In genomic region chr9:56004679-56005078, GRCm38 (mm10) we compare ENCODE assay signal across 12 mouse cellular contexts. TPM values are rescaled to one million over a fixed set of nuclear protein-coding genes. Genes with fewer than 3 reads are reported as not detected.
"Had no signal": no experiment of that assay in that cellular context is flagged by ENCODE, and none has a peak within 500 bp of the region (broad histone marks: within the 10 kb centered on the region; RNA-seq: fewer than 3 reads in every experiment).

No protein-coding gene starts in this region.

RNA-seq across cellular contexts. Expression of gene 4930563M21Rik, which starts 5.7 kb away (rescaled TPM):
- total RNA-seq: neutrophil, adult 5-6 weeks had no signal
- polyA plus RNA-seq: neural tube, embryonic 14.5 days; neural tube, embryonic 15.5 days; small intestine, adult 2 months; spleen, adult 2 months; stomach, embryonic 14.5 days; stomach, embryonic 15.5 days; stomach, embryonic 16.5 days; stomach, postnatal 0 days; thymus, adult 2 months; thymus, postnatal 0 days; urinary bladder, adult 2 months had no signal
